Mouse (Mus musculus) CH12.LX (cell line): ENCODE results near the gene Zbtb9. TPM values are rescaled to one million over a fixed set of nuclear protein-coding genes. Genes with fewer than 3 reads are reported as not detected.
A peak's percentile ranks its signal among the peaks of the same experiment; 100 is the strongest.

Experiments used
- DNase-seq: peaks from one replicate; pipeline ENCODE4 v3.0.0-alpha.2; 2013; ENCODE audit errors: extremely low read depth
- H3K27ac ChIP-seq: 2 replicates; pipeline ENCODE4 v1.5.1; 2012; ENCODE audit warnings: low read depth, mild to moderate bottlenecking, control low read depth, moderate library complexity; ENCODE audit not compliant: insufficient read depth
- H3K27me3 ChIP-seq: replicated peaks from 2 replicates; pipeline ENCODE3; 2012; ENCODE audit warnings: inconsistent platforms
- H3K36me3 ChIP-seq, 2 experiments: replicated peaks in 1 of 2; 2 replicates each; pipeline versions ENCODE3 to v1.6.1; 2012; ENCODE audit warnings: inconsistent platforms in 1 of 2, low read length in 1 of 2, mild to moderate bottlenecking in 1 of 2, mixed read lengths in 1 of 2, moderate library complexity in 1 of 2; ENCODE audit not compliant: control insufficient read depth in 1 of 2, insufficient read depth in 1 of 2
- H3K4me1 ChIP-seq, 2 experiments: 2 replicates each; pipeline ENCODE4 v1.6.1; 2012; ENCODE audit warnings: inconsistent platforms in 1 of 2, moderate library complexity in 1 of 2; ENCODE audit not compliant: insufficient read depth in 2 of 2, control insufficient read depth in 1 of 2
- H3K4me2 ChIP-seq: 2 replicates; pipeline ENCODE4 v1.6.1; 2012; ENCODE audit warnings: low read depth, mild to moderate bottlenecking, control low read depth; ENCODE audit not compliant: poor library complexity, insufficient read depth, severe bottlenecking
- H3K4me3 ChIP-seq, 3 experiments: fragments of 150-350 bp in 1 of 3; sonication (generic) in 1 of 3; replicated peaks in 1 of 3; 2 replicates each; pipeline versions ENCODE3 to v1.5.1; 2011 to 2012; ENCODE audit warnings: low read depth in 2 of 3, low read length in 2 of 3, mild to moderate bottlenecking in 2 of 3, moderate library complexity in 2 of 3, control low read depth in 1 of 3, improper control_type of control experiment in 1 of 3, inconsistent platforms in 1 of 3, mixed read lengths in 1 of 3; ENCODE audit not compliant: poor library complexity in 1 of 3
- H3K79me2 ChIP-seq: replicated peaks from 2 replicates; pipeline ENCODE4 v1.6.1; 2012; ENCODE audit warnings: mild to moderate bottlenecking, moderate library complexity; ENCODE audit not compliant: control insufficient read depth, poor library complexity, insufficient read depth, severe bottlenecking; ENCODE audit errors: extremely low read depth
- H3K9ac ChIP-seq: 2 replicates; pipeline ENCODE4 v1.6.1; 2012; ENCODE audit warnings: low read depth, mild to moderate bottlenecking, control low read depth, moderate library complexity; ENCODE audit not compliant: insufficient read depth
- H3K9me3 ChIP-seq: replicated peaks from 2 replicates; pipeline ENCODE3; 2012; ENCODE audit warnings: low read length, inconsistent platforms, mixed read lengths
- BHLHE40 ChIP-seq: IDR thresholded peaks from 2 replicates; pipeline ENCODE4 v1.6.1; 2011; ENCODE audit warnings: mild to moderate bottlenecking, low read depth, low read length, improper control_type of control experiment
- CHD1 ChIP-seq: IDR thresholded peaks from 2 replicates; pipeline ENCODE4 v1.6.1; 2012; ENCODE audit warnings: low read depth, low read length, improper control_type of control experiment, inconsistent platforms
- CHD2 ChIP-seq: IDR thresholded peaks from 2 replicates; pipeline ENCODE4 v1.6.1; 2011; ENCODE audit warnings: low read length, improper control_type of control experiment
- E2F4 ChIP-seq: IDR thresholded peaks from 2 replicates; pipeline ENCODE4 v1.6.1; 2011; ENCODE audit warnings: low read depth, low read length, improper control_type of control experiment; ENCODE audit not compliant: insufficient replicate concordance
- EP300 ChIP-seq: IDR thresholded peaks from 2 replicates; pipeline ENCODE4 v1.6.1; 2011; ENCODE audit warnings: low read length, improper control_type of control experiment
- ETS1 ChIP-seq: conservative IDR thresholded peaks from 2 replicates; pipeline ENCODE4 v1.6.1; 2012; ENCODE audit warnings: low read depth, mild to moderate bottlenecking, inconsistent platforms, low read length, improper control_type of control experiment, moderate library complexity
- HCFC1 ChIP-seq: IDR thresholded peaks from 2 replicates; pipeline ENCODE4 v1.6.1; 2012; ENCODE audit warnings: low read depth, mild to moderate bottlenecking, inconsistent platforms, low read length, improper control_type of control experiment
- IRF4 ChIP-seq: IDR thresholded peaks from 2 replicates; pipeline ENCODE4 v1.6.1; 2014; ENCODE audit warnings: low read depth, mild to moderate bottlenecking, inconsistent platforms, low read length, improper control_type of control experiment
- JUN ChIP-seq: IDR thresholded peaks from 2 replicates; pipeline ENCODE4 v1.6.1; 2011; ENCODE audit warnings: low read depth, mild to moderate bottlenecking, low read length, improper control_type of control experiment, moderate library complexity; ENCODE audit not compliant: insufficient read depth
- KAT2A ChIP-seq: IDR thresholded peaks from 2 replicates; pipeline ENCODE4 v1.6.1; 2012; ENCODE audit warnings: low read length, improper control_type of control experiment, inconsistent platforms; ENCODE audit not compliant: insufficient replicate concordance
- MAFK ChIP-seq: IDR thresholded peaks from 2 replicates; pipeline ENCODE4 v1.6.1; 2011; ENCODE audit warnings: low read length, improper control_type of control experiment; ENCODE audit not compliant: insufficient replicate concordance
- MAZ ChIP-seq: IDR thresholded peaks from 2 replicates; pipeline ENCODE4 v1.6.1; 2012; ENCODE audit warnings: low read depth, mild to moderate bottlenecking, inconsistent platforms, low read length, improper control_type of control experiment, moderate library complexity
- MYC ChIP-seq: IDR thresholded peaks from 2 replicates; pipeline ENCODE4 v1.6.1; 2011; ENCODE audit warnings: low read depth, mild to moderate bottlenecking, improper control_type of control experiment, low read length
- PAX5 ChIP-seq: IDR thresholded peaks from 2 replicates; pipeline ENCODE4 v1.6.1; 2012; ENCODE audit warnings: low read length, inconsistent platforms, mixed read lengths
- POLR2A ChIP-seq: IDR thresholded peaks from 2 replicates; pipeline ENCODE4 v1.6.1; 2011; ENCODE audit warnings: low read depth, mild to moderate bottlenecking, improper control_type of control experiment, low read length
- SIN3A ChIP-seq: IDR thresholded peaks from 2 replicates; pipeline ENCODE4 v1.6.1; 2012; ENCODE audit warnings: low read length, improper control_type of control experiment, inconsistent platforms
- TBP ChIP-seq: conservative IDR thresholded peaks from 2 replicates; pipeline ENCODE4 v1.6.1; 2011; ENCODE audit warnings: low read depth, low read length, improper control_type of control experiment
- UBTF ChIP-seq: IDR thresholded peaks from 2 replicates; pipeline ENCODE4 v1.6.1; 2012; ENCODE audit warnings: low read depth, mild to moderate bottlenecking, inconsistent platforms, low read length, improper control_type of control experiment, moderate library complexity
- USF1 ChIP-seq: IDR thresholded peaks from 2 replicates; pipeline ENCODE4 v1.6.1; 2014; ENCODE audit warnings: low read depth, mild to moderate bottlenecking, inconsistent platforms, low read length, improper control_type of control experiment
- USF2 ChIP-seq: conservative IDR thresholded peaks from 2 replicates; pipeline ENCODE4 v1.6.1; 2011; ENCODE audit warnings: low read depth, low read length, improper control_type of control experiment
- ZMIZ1 ChIP-seq: IDR thresholded peaks from 2 replicates; pipeline ENCODE4 v1.6.1; 2012; ENCODE audit warnings: low read depth, mild to moderate bottlenecking, inconsistent platforms, low read length, improper control_type of control experiment
- dilution Hi-C: fragments of 300-500 bp; cut with MboI; formaldehyde crosslinking; loops from 2 replicates; pipeline ENCODE4 v1.14.3; 2020; ENCODE audit warnings: low sequenced_read_pairs; ENCODE audit not compliant: extremely low pct_unique_long_range_greater_than_20kb, extremely low pct_ligation_motif_present
- in situ Hi-C: fragments of 300-500 bp; cut with MboI; formaldehyde crosslinking; loops from 3 replicates; pipeline ENCODE4 v1.14.3; 2019; ENCODE audit warnings: low sequenced_read_pairs, low pct_ligation_motif_present, low pct_unique_long_range_greater_than_20kb, mixed read lengths
- polyA plus RNA-seq: library from polyadenylated mRNA; unstranded; fragments of >175 nt; gene quantifications from 2 replicates; pipeline ENCODE4 v1.2.1, GENCODE M21; 2012; ENCODE audit warnings: low read depth; ENCODE audit not compliant: insufficient read length
- total RNA-seq, 2 experiments: library from RNA; depleted of rRNA; stranded (reverse); fragments of 300-350 nt in 1 of 2; fragments of >200 nt in 1 of 2; gene quantifications; 2 replicates each; pipeline ENCODE4 v1.2.3; 2012 to 2014

Zbtb9 gene
- total and polyA plus RNA-seq, 3 experiments = 2.0 to 14.3 (median 8.1) TPM

DNA sequence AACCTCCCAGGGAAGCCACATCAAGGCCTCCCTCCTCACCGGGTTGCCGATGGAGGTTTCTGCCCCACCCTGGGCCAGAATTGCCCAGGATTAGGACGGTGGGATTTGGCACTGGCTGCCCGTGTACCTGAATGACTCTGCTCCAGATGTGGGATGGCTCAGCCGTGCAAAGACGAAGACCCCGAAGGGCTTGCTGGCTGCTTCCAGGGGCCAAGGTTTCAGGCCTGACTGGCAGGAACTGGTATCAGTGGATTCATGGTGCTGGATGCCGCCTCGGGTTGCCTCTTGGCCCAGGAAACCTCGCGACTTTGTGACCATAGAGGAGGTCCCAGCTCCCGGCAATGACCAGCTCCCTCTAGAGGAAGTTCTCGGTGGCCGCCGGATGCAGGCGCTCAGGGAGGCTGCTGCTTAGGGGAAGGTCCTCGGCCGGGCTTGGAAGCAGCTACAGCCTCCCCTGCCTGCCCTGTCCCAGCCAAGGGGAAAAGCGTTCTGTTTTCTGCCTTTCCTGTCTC, 55.4 kb downstream of the Zbtb9 start (continued):
- TF ChIP-seq IRF4 (peak; percentile 69; the same call in 1 of the 2 replicates), UBTF (peak; percentile 63; the same call in 1 of the 2 replicates), KAT2A (0 out of 2 replicates have a peak, but pooled peaks have one; percentile 40), SIN3A (peak; percentile 79), HCFC1 (peak; percentile 74)

DNA sequence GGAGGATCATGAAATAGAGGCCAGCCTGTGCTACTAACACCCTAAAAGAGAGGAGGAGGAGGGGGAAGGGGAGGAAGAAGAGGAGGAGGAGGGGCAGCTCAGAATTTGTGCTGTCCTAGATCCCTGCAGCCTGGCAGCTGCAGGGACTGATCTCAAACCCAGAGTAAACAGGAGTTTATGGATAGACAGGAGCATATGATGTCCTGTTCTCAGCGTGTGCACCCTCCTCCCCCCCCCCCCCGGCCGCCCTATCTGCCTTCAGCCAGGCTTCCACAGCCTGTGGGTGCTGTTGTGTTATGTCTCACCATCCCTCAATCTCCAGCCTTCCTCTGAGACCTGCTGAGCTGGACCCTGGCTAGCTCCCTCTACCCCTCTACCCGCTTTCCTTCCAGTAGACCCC, 55.9 kb downstream of the Zbtb9 start, which contains the start of gene Bak1:
Gene Bak1, minus strand, starts transcription at position 101 of the 400 bp plus-strand sequence.
- Histone ChIP-seq H3K4me3 (peak within 1 kb of the TSS; percentile 70 to 93 (median 87)), H3K79me2 (peaks cover 25% of the 10 kb centered on the region), H3K9ac (peak within 1 kb of the TSS; percentile 83), H3K4me1 (peaks cover 15 to 32% of the 10 kb centered on the region in 2 experiments), H3K9me3 (peaks cover 6% of the 10 kb centered on the region), H3K4me2 (peak within 1 kb of the TSS; percentile 98), H3K27ac (peak within 1 kb of the TSS; percentile 44), H3K27me3 (no peaks in the 10 kb centered on the region), H3K36me3 (peaks cover 10 to 39% of the 10 kb centered on the region in 2 experiments)
- dilution Hi-C loops = no loop called here
- TF ChIP-seq PAX5 = no peak
- no peak for TF ChIP-seq POLR2A
- no peak for TF ChIP-seq KAT2A
- TF ChIP-seq ETS1 = no peak
- TF ChIP-seq SIN3A = no peak
- no peak for TF ChIP-seq USF1
- TF ChIP-seq JUN = no peak
- no peak for TF ChIP-seq USF2
- no peak for TF ChIP-seq BHLHE40
- TF ChIP-seq E2F4 = no peak
- TF ChIP-seq EP300 = no peak
- no peak for TF ChIP-seq MAFK
- TF ChIP-seq MYC = no peak
- TF ChIP-seq MAZ = no peak
- no peak for TF ChIP-seq CHD1
- TF ChIP-seq ZMIZ1 = no peak
- TF ChIP-seq CHD2 = no peak
- TF ChIP-seq TBP = no peak
- in situ Hi-C loops = loop anchor here (25.0 kb wide), 1 partner anchor 483 kb away; the partner anchor contains the start of gene Grm4
- DNase-seq = no peak
